In genomic region chr12:24909679-24910078, GRCm38 (mm10) we compare ENCODE assay signal across 23 mouse cellular contexts.
DNase-seq lines count a peak whose midpoint lies in the region; ATAC-seq and TF ChIP-seq lines count a peak whose summit lies in the region.
"Had no signal": no experiment of that assay in that cellular context is flagged by ENCODE, and none has a peak within 500 bp of the region (broad histone marks: within the 10 kb centered on the region; RNA-seq: fewer than 3 reads in every experiment).

No protein-coding gene starts in this region.

- no peak overlapping the region for H3K4me3 ChIP-seq in heart, embryonic 10.5 days
- no peak overlapping the region for H3K4me3 ChIP-seq in heart, embryonic 14.5 days (ENCODE audit: control insufficient read depth in 1 of 2, insufficient read depth in 1 of 2, low read depth in 1 of 2, low read length in 2 of 2)
- no peak overlapping the region for H3K4me3 ChIP-seq in heart, adult 2 months
- no peak overlapping the region for H3K4me3 ChIP-seq in hindbrain, postnatal 0 days (ENCODE audit: low read length)
- no peak overlapping the region for H3K4me3 ChIP-seq in hindbrain, embryonic 14.5 days (replicated peaks; ENCODE audit: low read length)
- no peak overlapping the region for H3K4me3 ChIP-seq in liver, postnatal 0 days (ENCODE audit: low read depth, low read length)
- H3K4me3 ChIP-seq: embryonic facial prominence, embryonic 10.5 days; forebrain, embryonic 13.5 days; hindbrain, embryonic 10.5 days; hindbrain, embryonic 15.5 days had no signal

- intact Hi-C loops in heart, adult 2 months (cut with DNase I): loop anchor here (2.0 kb wide), 1 partner anchor 15 kb away; no protein-coding TSS in a partner anchor

- H3K27ac ChIP-seq in heart, embryonic 10.5 days: peak overlapping the region; percentile 44; the same call in 1 of the 2 replicates
- peak overlapping the region; percentile 72 to 79 for H3K27ac ChIP-seq in heart, embryonic 14.5 days (replicated peaks in 1 of 2; ENCODE audit: control insufficient read depth in 1 of 2, insufficient read depth in 1 of 2, low read depth in 2 of 2, low read length in 2 of 2)
- H3K27ac ChIP-seq in heart, adult 2 months: no peak overlapping the region
- H3K27ac ChIP-seq in hindbrain, postnatal 0 days: peak overlapping the region; percentile 20; the same call in 1 of the 2 replicates
- no peak overlapping the region for H3K27ac ChIP-seq in hindbrain, embryonic 14.5 days
- H3K27ac ChIP-seq in liver, postnatal 0 days (ENCODE audit: low read depth): no peak overlapping the region
- H3K27ac ChIP-seq: embryonic facial prominence, embryonic 10.5 days; forebrain, embryonic 13.5 days; hindbrain, embryonic 10.5 days; hindbrain, embryonic 15.5 days had no signal

- peaks cover 7% of the 10 kb centered on the region; the same call in 1 of the 2 replicates for H3K36me3 ChIP-seq in heart, embryonic 10.5 days
- H3K36me3 ChIP-seq in heart, embryonic 14.5 days (ENCODE audit: control insufficient read depth, insufficient read depth, low read length): peaks cover 5% of the 10 kb centered on the region; the same call in 1 of the 2 replicates
- H3K36me3 ChIP-seq in heart, adult 2 months (ENCODE audit: control insufficient read depth, insufficient read depth, low read length): peaks cover 3% of the 10 kb centered on the region; the same call in 1 of the 2 replicates
- 0 out of 2 replicates have a peak, but pooled peaks cover 6% of the 10 kb centered on the region for H3K36me3 ChIP-seq in hindbrain, postnatal 0 days (ENCODE audit: insufficient read depth, low read length)
- peaks cover 42% of the 10 kb centered on the region for H3K36me3 ChIP-seq in hindbrain, embryonic 14.5 days (replicated peaks; ENCODE audit: control insufficient read depth, insufficient read depth)
- no peaks in the 10 kb centered on the region for H3K36me3 ChIP-seq in liver, postnatal 0 days (replicated peaks; ENCODE audit: insufficient read depth, low read length)

- no peaks in the 10 kb centered on the region for H3K9me3 ChIP-seq in heart, embryonic 10.5 days
- no peaks in the 10 kb centered on the region for H3K9me3 ChIP-seq in heart, embryonic 14.5 days (ENCODE audit: control insufficient read depth, low read length)
- no peaks in the 10 kb centered on the region for H3K9me3 ChIP-seq in hindbrain, postnatal 0 days (ENCODE audit: low read length)
- H3K9me3 ChIP-seq in hindbrain, embryonic 14.5 days (ENCODE audit: control insufficient read depth, low read length): no peaks in the 10 kb centered on the region
- peaks cover 2% of the 10 kb centered on the region; the same call in 1 of the 2 replicates for H3K9me3 ChIP-seq in liver, postnatal 0 days (ENCODE audit: low read length)
- H3K9me3 ChIP-seq: embryonic facial prominence, embryonic 10.5 days; forebrain, embryonic 13.5 days; G1E; hindbrain, embryonic 10.5 days; hindbrain, embryonic 15.5 days had no signal

- 86% methylated on average over 7 of the region's 7 CpGs for WGBS in heart, embryonic 10.5 days
- WGBS in heart, embryonic 14.5 days: 47% methylated on average over 7 of the region's 7 CpGs
- WGBS in heart, adult 2 months: 67% methylated on average over 7 of the region's 7 CpGs
- WGBS in hindbrain, postnatal 0 days: 78% methylated on average over 7 of the region's 7 CpGs
- 89% methylated on average over 7 of the region's 7 CpGs for WGBS in hindbrain, embryonic 14.5 days
- 88% methylated on average over 7 of the region's 7 CpGs for WGBS in liver, postnatal 0 days (ENCODE audit: insufficient replicate concordance)

- no peak for TF ChIP-seq POLR2A in heart, adult 2 months (IDR thresholded peaks at IDR 0.05; ENCODE audit: insufficient read depth, low read depth, low read length)

- peak overlapping the region; percentile 11; the same call in 1 of the 2 replicates for H3K9ac ChIP-seq in heart, embryonic 14.5 days (ENCODE audit: low read length)
- H3K9ac ChIP-seq in heart, adult 2 months (ENCODE audit: low read depth, low read length): no peak overlapping the region
- H3K9ac ChIP-seq in hindbrain, postnatal 0 days (replicated peaks; ENCODE audit: low read length): no peak overlapping the region
- no peak overlapping the region for H3K9ac ChIP-seq in hindbrain, embryonic 14.5 days
- H3K9ac ChIP-seq in liver, postnatal 0 days (replicated peaks): no peak overlapping the region
- H3K9ac ChIP-seq: forebrain, embryonic 13.5 days; forebrain, postnatal 0 days; hindbrain, embryonic 15.5 days had no signal

- no peaks in the 10 kb centered on the region for H3K27me3 ChIP-seq in heart, embryonic 10.5 days (ENCODE audit: insufficient read depth, poor library complexity, severe bottlenecking)
- no peaks in the 10 kb centered on the region for H3K27me3 ChIP-seq in heart, embryonic 14.5 days (ENCODE audit: control insufficient read depth, insufficient read depth, low read length)
- no peaks in the 10 kb centered on the region for H3K27me3 ChIP-seq in heart, adult 2 months (ENCODE audit: control insufficient read depth, insufficient read depth, low read length)
- no peaks in the 10 kb centered on the region for H3K27me3 ChIP-seq in hindbrain, postnatal 0 days (ENCODE audit: insufficient read depth, low read length)
- H3K27me3 ChIP-seq in hindbrain, embryonic 14.5 days (ENCODE audit: control insufficient read depth, insufficient read depth, low read length): no peaks in the 10 kb centered on the region
- H3K27me3 ChIP-seq in liver, postnatal 0 days (ENCODE audit: insufficient read depth, low read length): no peaks in the 10 kb centered on the region
- H3K27me3 ChIP-seq: forebrain, embryonic 13.5 days; hindbrain, embryonic 15.5 days had no signal

- peaks cover 31% of the 10 kb centered on the region for H3K4me1 ChIP-seq in heart, embryonic 10.5 days
- peaks cover 22 to 34% of the 10 kb centered on the region in 2 experiments for H3K4me1 ChIP-seq in heart, embryonic 14.5 days (ENCODE audit: control insufficient read depth in 2 of 2, insufficient read depth in 2 of 2, low read length in 2 of 2)
- H3K4me1 ChIP-seq in heart, adult 2 months (ENCODE audit: control insufficient read depth, insufficient read depth, low read length): peaks cover 2% of the 10 kb centered on the region
- no peaks in the 10 kb centered on the region for H3K4me1 ChIP-seq in hindbrain, postnatal 0 days (ENCODE audit: insufficient read depth, low read length)
- H3K4me1 ChIP-seq in hindbrain, embryonic 14.5 days (replicated peaks; ENCODE audit: control insufficient read depth, insufficient read depth, low read length): no peaks in the 10 kb centered on the region
- H3K4me1 ChIP-seq in liver, postnatal 0 days (ENCODE audit: insufficient read depth): no peaks in the 10 kb centered on the region
- H3K4me1 ChIP-seq: forebrain, embryonic 13.5 days; hindbrain, embryonic 15.5 days had no signal

- no peak for ATAC-seq in heart, embryonic 14.5 days (ENCODE audit: insufficient number of reproducible peaks, insufficient read depth, low FRiP score, low read depth)
- no peak for ATAC-seq in hindbrain, postnatal 0 days
- ATAC-seq in hindbrain, embryonic 14.5 days (ENCODE audit: low FRiP score): no peak
- no peak for ATAC-seq in liver, postnatal 0 days
- ATAC-seq: CD4-positive, CD25-positive, alpha-beta regulatory T cell, adult 4 months; forebrain, embryonic 13.5 days; forebrain, postnatal 0 days; inflammation-experienced regulatory T-cells, adult 6 months; intestine, postnatal 0 days had no signal

- no peak for TF ChIP-seq CTCF in heart, adult 2 months (IDR thresholded peaks at IDR 0.05)
- no peak for TF ChIP-seq CTCF in hindbrain, postnatal 0 days (IDR thresholded peaks at IDR 0.05; ENCODE audit: low read depth)
- TF ChIP-seq CTCF in liver, postnatal 0 days (IDR thresholded peaks at IDR 0.05; ENCODE audit: low read depth): no peak

- H3K4me2 ChIP-seq in heart, embryonic 14.5 days (ENCODE audit: low read length): no peak overlapping the region
- H3K4me2 ChIP-seq in hindbrain, postnatal 0 days (ENCODE audit: low read depth, low read length): no peak overlapping the region
- no peak overlapping the region for H3K4me2 ChIP-seq in hindbrain, embryonic 14.5 days (replicated peaks)
- no peak overlapping the region for H3K4me2 ChIP-seq in liver, postnatal 0 days (ENCODE audit: low read depth, low read length)
- H3K4me2 ChIP-seq: forebrain, embryonic 13.5 days; hindbrain, embryonic 15.5 days had no signal

- no peaks in the 10 kb centered on the region for H3K79me2 ChIP-seq in heart, adult 2 months (replicated peaks; ENCODE audit: control insufficient read depth, insufficient read depth, low read length)

- TF ChIP-seq EP300 in heart, adult 2 months (IDR thresholded peaks at IDR 0.05; ENCODE audit: insufficient read depth, low read depth, low read length): no peak
- TF ChIP-seq EP300 in liver, postnatal 0 days (IDR thresholded peaks at IDR 0.05; ENCODE audit: low read depth): no peak

- DNase-seq in heart, embryonic 10.5 days (ENCODE audit: low spot score): no peak
- no peak for DNase-seq in heart, adult 11 months
- no peak for DNase-seq in heart, adult 2 months
- DNase-seq in hindbrain, postnatal 0 days (ENCODE audit: low spot score): no peak
- DNase-seq in hindbrain, embryonic 14.5 days (ENCODE audit: low spot score): no peak
- peak; percentile 7 for DNase-seq in lung, postnatal 10 days
- DNase-seq in liver, postnatal 0 days: no peak
- DNase-seq: adrenal gland, adult 8-10 months; adrenal gland, postnatal 36 days; B cell, adult 2 months; cerebellum, adult 2 months; cerebellum, postnatal 10 days; forebrain, postnatal 0 days; gastrocnemius, postnatal 25 days had no signal

Comparison
In these comparisons a context has a peak if more than half of its experiments do, and no peak if none do; other contexts are left out.
1. H3K27ac ChIP-seq: peak in heart, embryonic 10.5 days (single experiment), heart, embryonic 14.5 days (2 of 2) and hindbrain, postnatal 0 days (single experiment); none in heart, adult 2 months (single experiment), hindbrain, embryonic 14.5 days (single experiment) and liver, postnatal 0 days (single experiment).